Mouse (Mus musculus): ENCODE results near the gene Slc35d2. TPM values are rescaled to one million over a fixed set of nuclear protein-coding genes. Genes with fewer than 3 reads are reported as not detected.

Slc35d2 gene
- polyA plus RNA-seq, 1 experiment from 2014 or later, result 1.4 TPM

GRCm38 (mm10) chr13:64049535-64049934 is 79.6 kb downstream of the Slc35d2 start:
- Histone ChIP-seq H3K36me3 (no peaks in the 10 kb centered on the region), H3K9me3 (0 out of 2 replicates have a peak, but pooled peaks cover 3% of the 10 kb centered on the region), H3K4me1 (replicated peaks) (no peaks in the 10 kb centered on the region), H3K9ac (replicated peaks) (no peak overlapping the region), H3K27me3 (no peaks in the 10 kb centered on the region), H3K4me3 (replicated peaks) (no peak overlapping the region), H3K4me2 (replicated peaks) (no peak overlapping the region), H3K27ac (no peak overlapping the region)
- no peak for ATAC-seq

- no peak overlapping the region for H3K27ac ChIP-seq
- H3K9ac ChIP-seq (replicated peaks), result no peak overlapping the region
- no peaks in the 10 kb centered on the region for H3K36me3 ChIP-seq
- no peaks in the 10 kb centered on the region for H3K27me3 ChIP-seq
- no peak overlapping the region for H3K4me3 ChIP-seq (replicated peaks)
- 90% methylated on average over 2 of the region's 2 CpGs for WGBS
- no peaks in the 10 kb centered on the region for H3K4me1 ChIP-seq (replicated peaks)
- no peak overlapping the region for H3K4me2 ChIP-seq (replicated peaks)
- no peak for ATAC-seq
- 0 out of 2 replicates have a peak, but pooled peaks cover 3% of the 10 kb centered on the region for H3K9me3 ChIP-seq
These were observed 80.7 kb downstream of the Slc35d2 start for GRCm38 (mm10) chr13:64048467-64048866.

Other genes with a start within 250 kb of the Slc35d2 start
- not detected in 2 replicates for gene Hsd17b3, start 40.1 kb downstream of the Slc35d2 start, polyA plus RNA-seq (2015; fragmentation: Nextera tagmentation; extraction: Ambion mirVana)
- 7.8 and 8.0 TPM in 2 replicates for gene Zfp367, start 23.8 kb upstream of the Slc35d2 start, polyA plus RNA-seq (2015; fragmentation: Nextera tagmentation; extraction: Ambion mirVana)
- gene Habp4, start 32.5 kb upstream of the Slc35d2 start, polyA plus RNA-seq (2015; fragmentation: Nextera tagmentation; extraction: Ambion mirVana), result 19.7 and 25.1 TPM in 2 replicates
- 3.6 and 4.1 TPM in 2 replicates for gene Cdc14b, start 145.9 kb upstream of the Slc35d2 start, polyA plus RNA-seq (2015; fragmentation: Nextera tagmentation; extraction: Ambion mirVana)
- 12.9 and 13.6 TPM in 2 replicates for gene Aaed1, start 183.3 kb upstream of the Slc35d2 start, polyA plus RNA-seq (2015; fragmentation: Nextera tagmentation; extraction: Ambion mirVana)
- 104 TPM in 2 replicates for gene Ctsl, start 241.5 kb upstream of the Slc35d2 start, polyA plus RNA-seq (2015; fragmentation: Nextera tagmentation; extraction: Ambion mirVana)

Measured in midbrain, embryonic 13.5 days (tissue).